Mouse (Mus musculus) spleen, postnatal 0 days (tissue): ENCODE data around the gene Smad5. TPM values are rescaled to one million over a fixed set of nuclear protein-coding genes. Genes with fewer than 3 reads are reported as not detected.

Experiments
- polyA plus RNA-seq: library from polyadenylated mRNA; unstranded; fragments of >200 nt; fragmentation: Nextera tagmentation; extraction: Ambion mirVana; gene quantifications from 2 replicates; pipeline ENCODE4 v1.2.1, GENCODE M21; 2015

The Smad5 gene
- 8.7 and 10.5 TPM in 2 replicates for polyA plus RNA-seq

GRCm38 (mm10) chr13:56702469-56703221, at the start of gene Smad5:
Gene Smad5 (plus strand): TSS chr13:56703010.

GRCm38 (mm10) chr13:56753192-56753951, 50.6 kb downstream of the Smad5 start, which contains the start of gene Gm45623:
Gene Gm45623 (minus strand): TSS chr13:56753827.

Other genes starting within 250 kb of the Smad5 start
- not detected in 2 replicates for gene Il9, start 220.8 kb upstream of the Smad5 start, polyA plus RNA-seq
- gene Fbxl21, start 180.5 kb upstream of the Smad5 start, polyA plus RNA-seq = 0.20 and 0.30 TPM in 2 replicates
- not detected in 2 replicates for gene Lect2, start 154.5 kb upstream of the Smad5 start, polyA plus RNA-seq
- gene Tgfbi, start 93.5 kb upstream of the Smad5 start, polyA plus RNA-seq = 74.7 and 100 TPM in 2 replicates
- gene Gm45623, start 50.8 kb downstream of the Smad5 start, polyA plus RNA-seq = 0.08 TPM in 1 of 2 replicates, not detected in the other
- not detected in 2 replicates for gene Trpc7, start 193.0 kb downstream of the Smad5 start, polyA plus RNA-seq